Mouse (Mus musculus) stomach, postnatal 0 days (tissue): Measurements from ENCODE around the gene Tnrc6a. TPM values are rescaled to one million over a fixed set of nuclear protein-coding genes. Genes with fewer than 3 reads are reported as not detected.

Experiments used
- ATAC-seq: fragments of 200-750 bp; cut with Nextera tagmentation; 2 replicates; pipeline ENCODE4 v1.8.0; 2017; ENCODE audit not compliant: low FRiP score, low TSS enrichment
- DNase-seq: peaks from one replicate; pipeline ENCODE4 v3.0.0-alpha.2; 2016; ENCODE audit warnings: low spot score
- H3K27ac ChIP-seq: fragments of 300-500 bp; sonication (generic); replicated peaks from 2 replicates; pipeline ENCODE4 v1.5.1; 2014; ENCODE audit warnings: mild to moderate bottlenecking, control low read depth
- H3K27me3 ChIP-seq: fragments of 300-500 bp; sonication (generic); 2 replicates; pipeline ENCODE4 v1.6.1; 2014; ENCODE audit warnings: low read length; ENCODE audit not compliant: control insufficient read depth, insufficient read depth
- H3K36me3 ChIP-seq: fragments of 300-500 bp; sonication (generic); 2 replicates; pipeline ENCODE4 v1.6.1; 2014; ENCODE audit warnings: low read length, mixed read lengths; ENCODE audit not compliant: control insufficient read depth, insufficient read depth
- H3K4me1 ChIP-seq: fragments of 300-500 bp; sonication (generic); replicated peaks from 2 replicates; pipeline ENCODE4 v1.6.1; 2014; ENCODE audit warnings: antibody characterized with exemption; ENCODE audit not compliant: control insufficient read depth, insufficient read depth
- H3K4me2 ChIP-seq: fragments of 300-500 bp; sonication (generic); replicated peaks from 2 replicates; pipeline ENCODE4 v1.6.1; 2014; ENCODE audit warnings: low read depth, mild to moderate bottlenecking, control low read depth, moderate library complexity
- H3K4me3 ChIP-seq: fragments of 300-500 bp; sonication (generic); 2 replicates; pipeline ENCODE4 v1.5.1; 2014; ENCODE audit warnings: low read depth, low read length, control low read depth
- H3K9ac ChIP-seq: fragments of 300-500 bp; sonication (generic); 2 replicates; pipeline ENCODE4 v1.6.1; 2014; ENCODE audit warnings: mild to moderate bottlenecking, low read length, control low read depth, mixed read lengths
- H3K9me3 ChIP-seq: fragments of 300-500 bp; sonication (generic); 2 replicates; pipeline ENCODE4 v1.6.1; 2016; ENCODE audit warnings: low read length; ENCODE audit not compliant: control insufficient read depth
- CTCF ChIP-seq: IDR thresholded peaks from 2 replicates; pipeline ENCODE4 v1.5.1; 2016; ENCODE audit warnings: antibody characterized with exemption, low read depth, mild to moderate bottlenecking, moderate library complexity
- EP300 ChIP-seq: optimal IDR thresholded peaks from 2 replicates; pipeline ENCODE3; 2016; ENCODE audit warnings: antibody characterized with exemption
- WGBS: fragments of 180-500 bp; shearing (Covaris S2); extraction: QIAGEN DNeasy Blood & Tissue Kit; methylation state at CpG from one replicate; pipeline ENCODE4 v1.1.7; 2014; 5-methylcytosine and 5-hydroxymethylcytosine counted together
- polyA plus RNA-seq: library from polyadenylated mRNA; unstranded; fragments of >200 nt; fragmentation: Nextera tagmentation; extraction: Ambion mirVana; gene quantifications from 2 replicates; pipeline ENCODE4 v1.2.1, GENCODE M21; 2015

The Tnrc6a gene
- polyA plus RNA-seq, 1 experiment from 2014 or later: 44.2 TPM

DNA sequence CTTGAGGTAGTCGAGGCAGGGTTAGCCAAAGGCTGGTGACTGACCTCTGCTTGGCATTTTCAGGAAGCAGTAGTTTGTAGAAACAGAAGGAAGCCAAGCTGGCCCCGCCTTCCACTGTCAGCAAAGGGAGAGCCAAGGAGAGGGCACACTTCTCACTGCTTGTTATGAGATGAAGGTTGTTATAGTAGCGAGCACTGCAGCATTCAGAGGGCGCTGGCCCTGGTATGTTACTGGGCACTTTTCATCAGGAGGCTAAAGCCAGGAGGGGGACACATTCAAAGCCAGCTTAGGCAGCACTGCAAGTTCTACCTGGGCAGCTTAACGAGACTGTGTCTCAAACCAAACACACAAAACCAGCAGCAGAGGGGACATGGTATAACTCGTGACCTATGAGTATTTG, 83.9 kb downstream of the Tnrc6a start:
- Histone ChIP-seq H3K4me3 (no peak overlapping the region), H3K27ac (no peak overlapping the region), H3K9ac (no peak overlapping the region), H3K9me3 (no peaks in the 10 kb centered on the region), H3K4me2 (no peak overlapping the region), H3K36me3 (no peaks in the 10 kb centered on the region), H3K27me3 (no peaks in the 10 kb centered on the region), H3K4me1 (no peaks in the 10 kb centered on the region)
- DNase-seq: no peak
- no peak for ATAC-seq
- 61% methylated on average over 6 of the region's 6 CpGs for WGBS
- TF ChIP-seq EP300 (no peak), CTCF (no peak)

- WGBS: 31% methylated on average over 9 of the region's 9 CpGs
- ATAC-seq (no peak), DNase-seq (no peak)
- Histone ChIP-seq H3K4me2 (no peak overlapping the region), H3K9me3 (no peaks in the 10 kb centered on the region), H3K4me1 (no peaks in the 10 kb centered on the region), H3K27ac (no peak overlapping the region), H3K27me3 (no peaks in the 10 kb centered on the region), H3K36me3 (no peaks in the 10 kb centered on the region), H3K9ac (no peak overlapping the region), H3K4me3 (no peak overlapping the region)
- TF ChIP-seq EP300 (no peak), CTCF (no peak)
These were observed 86.2 kb downstream of the Tnrc6a start for GRCm38 (mm10) chr7:123209864-123210263.

- DNase-seq (no peak), ATAC-seq (no peak)
- Histone ChIP-seq H3K4me3 (no peak overlapping the region), H3K36me3 (no peaks in the 10 kb centered on the region), H3K9ac (no peak overlapping the region), H3K27me3 (no peaks in the 10 kb centered on the region), H3K4me2 (no peak overlapping the region), H3K27ac (no peak overlapping the region), H3K4me1 (no peaks in the 10 kb centered on the region), H3K9me3 (no peaks in the 10 kb centered on the region)
- TF ChIP-seq CTCF (no peak), EP300 (no peak)
- WGBS: 58% methylated on average over 5 of the region's 5 CpGs
These were observed 87.8 kb downstream of the Tnrc6a start for GRCm38 (mm10) chr7:123211461-123211860.

DNA sequence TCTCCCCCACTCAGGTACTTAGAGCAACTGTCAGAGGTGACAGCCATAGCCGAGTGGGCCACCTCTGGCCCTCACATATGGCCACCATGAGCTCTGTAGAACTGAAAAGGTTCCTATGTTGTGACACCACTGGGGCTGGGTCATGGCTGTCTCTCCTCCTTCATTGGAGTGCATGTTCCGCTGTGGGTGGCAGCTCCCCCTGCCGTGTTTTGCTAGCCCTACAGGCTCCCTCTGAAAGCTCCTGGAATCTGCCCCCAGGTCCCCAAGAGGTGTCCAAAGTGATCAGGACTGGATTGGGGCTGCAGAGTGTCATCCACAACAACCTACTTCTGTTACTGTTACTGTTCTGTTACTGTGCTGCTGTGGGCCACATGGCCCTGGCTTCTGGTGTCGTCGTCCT, 88.6 kb downstream of the Tnrc6a start:
- Histone ChIP-seq H3K27ac (no peak overlapping the region), H3K27me3 (no peaks in the 10 kb centered on the region), H3K4me3 (no peak overlapping the region), H3K36me3 (no peaks in the 10 kb centered on the region), H3K4me1 (no peaks in the 10 kb centered on the region), H3K9me3 (no peaks in the 10 kb centered on the region), H3K4me2 (no peak overlapping the region), H3K9ac (no peak overlapping the region)
- ATAC-seq (no peak), DNase-seq (no peak)
- TF ChIP-seq CTCF (0 out of 2 replicates have a peak, but pooled peaks have one; percentile 17), EP300 (no peak)
- 76% methylated on average over 5 of the region's 5 CpGs for WGBS

GRCm38 (mm10) chr7:123214365-123215075, 90.8 kb downstream of the Tnrc6a start, which contains the start of gene Slc5a11:
Slc5a11 (plus strand) TSS chr7:123214780.
- ATAC-seq: peak; percentile 47; the same call in 1 of the 2 replicates
- H3K4me1 ChIP-seq: no peaks in the 10 kb centered on the region
- no peak within 1 kb of the TSS for H3K4me3 ChIP-seq
- no peaks in the 10 kb centered on the region for H3K9me3 ChIP-seq
- no peak within 1 kb of the TSS; the same call in 1 of the 2 replicates for H3K9ac ChIP-seq
- no peaks in the 10 kb centered on the region for H3K36me3 ChIP-seq
- WGBS: 34% methylated on average over 7 of the region's 8 CpGs
- DNase-seq: no peak
- TF ChIP-seq EP300: no peak
- TF ChIP-seq CTCF: peak; percentile 33; the same call in 1 of the 2 replicates
- no peaks in the 10 kb centered on the region for H3K27me3 ChIP-seq
- H3K27ac ChIP-seq: no peak within 1 kb of the TSS
- no peak within 1 kb of the TSS for H3K4me2 ChIP-seq

- ATAC-seq (no peak), DNase-seq (no peak)
- Histone ChIP-seq H3K27me3 (no peaks in the 10 kb centered on the region), H3K36me3 (no peaks in the 10 kb centered on the region), H3K4me1 (no peaks in the 10 kb centered on the region), H3K9me3 (no peaks in the 10 kb centered on the region), H3K9ac (no peak overlapping the region), H3K27ac (no peak overlapping the region), H3K4me2 (no peak overlapping the region), H3K4me3 (no peak overlapping the region)
- 81% methylated on average over 2 of the region's 2 CpGs for WGBS
- TF ChIP-seq EP300: no peak
- TF ChIP-seq CTCF: no peak
These were observed 91.5 kb downstream of the Tnrc6a start for GRCm38 (mm10) chr7:123215138-123215537.
